Mouse (Mus musculus): Measurements from ENCODE around the gene Dlgap1.

Dlgap1 gene

DNA sequence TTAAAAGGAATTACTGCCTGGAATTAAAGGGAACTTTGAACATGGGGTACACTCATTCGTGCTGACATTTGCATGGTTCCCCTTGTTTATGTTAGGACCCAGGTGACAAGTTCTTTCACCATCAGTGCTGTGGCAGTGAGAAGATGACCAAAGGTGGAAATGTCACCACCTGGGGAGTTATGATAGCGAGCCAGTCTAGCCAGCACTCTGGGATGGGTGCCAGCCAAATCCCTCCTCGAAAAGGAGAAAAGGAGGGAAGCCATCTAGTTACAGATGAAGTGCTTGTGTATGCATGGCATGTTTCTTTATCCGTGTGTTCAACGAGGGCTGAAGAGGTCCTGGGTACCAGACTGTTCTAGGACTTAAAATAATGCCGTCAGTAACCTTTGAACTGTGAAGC is 643.3 kb downstream of the Dlgap1 start:
- no peak for DNase-seq (ENCODE audit: extremely low spot score, low read depth, low spot score)

DNA sequence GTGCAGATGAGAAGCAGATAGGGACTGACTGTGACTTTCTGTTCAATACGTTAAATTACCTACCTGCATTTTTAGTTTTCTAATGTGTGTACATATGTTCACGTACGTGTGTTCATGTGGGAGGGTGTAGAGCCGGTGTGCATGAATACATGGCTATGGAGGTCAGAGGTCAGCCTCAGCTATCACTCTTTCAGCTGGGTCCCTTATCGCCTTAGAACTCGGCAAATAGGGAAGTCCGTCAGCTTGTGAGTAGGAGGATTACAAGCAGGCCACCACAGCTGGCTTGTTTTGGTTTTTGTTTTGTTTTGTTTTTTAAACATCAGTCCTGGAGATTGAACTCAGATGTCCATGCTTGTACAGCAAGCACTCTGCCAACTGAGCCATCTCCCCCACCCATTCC is 645.0 kb downstream of the Dlgap1 start:
- DNase-seq (ENCODE audit: extremely low spot score, low read depth, low spot score), result no peak

GRCm38 (mm10) chr17:70614407-70615060 is 645.7 kb downstream of the Dlgap1 start:
- no peak for DNase-seq (ENCODE audit: extremely low spot score, low read depth, low spot score)

- no peak for DNase-seq (ENCODE audit: extremely low spot score, low read depth, low spot score)
Observed at GRCm38 (mm10) chr17:70622493-70622892, 653.6 kb downstream of the Dlgap1 start.

GRCm38 (mm10) chr17:70626396-70626795 is 657.5 kb downstream of the Dlgap1 start:
- no peak for DNase-seq (ENCODE audit: extremely low spot score, low read depth, low spot score)

GRCm38 (mm10) chr17:70626925-70627324 is 658.1 kb downstream of the Dlgap1 start:
- no peak for DNase-seq (ENCODE audit: extremely low spot score, low read depth, low spot score)

DNA sequence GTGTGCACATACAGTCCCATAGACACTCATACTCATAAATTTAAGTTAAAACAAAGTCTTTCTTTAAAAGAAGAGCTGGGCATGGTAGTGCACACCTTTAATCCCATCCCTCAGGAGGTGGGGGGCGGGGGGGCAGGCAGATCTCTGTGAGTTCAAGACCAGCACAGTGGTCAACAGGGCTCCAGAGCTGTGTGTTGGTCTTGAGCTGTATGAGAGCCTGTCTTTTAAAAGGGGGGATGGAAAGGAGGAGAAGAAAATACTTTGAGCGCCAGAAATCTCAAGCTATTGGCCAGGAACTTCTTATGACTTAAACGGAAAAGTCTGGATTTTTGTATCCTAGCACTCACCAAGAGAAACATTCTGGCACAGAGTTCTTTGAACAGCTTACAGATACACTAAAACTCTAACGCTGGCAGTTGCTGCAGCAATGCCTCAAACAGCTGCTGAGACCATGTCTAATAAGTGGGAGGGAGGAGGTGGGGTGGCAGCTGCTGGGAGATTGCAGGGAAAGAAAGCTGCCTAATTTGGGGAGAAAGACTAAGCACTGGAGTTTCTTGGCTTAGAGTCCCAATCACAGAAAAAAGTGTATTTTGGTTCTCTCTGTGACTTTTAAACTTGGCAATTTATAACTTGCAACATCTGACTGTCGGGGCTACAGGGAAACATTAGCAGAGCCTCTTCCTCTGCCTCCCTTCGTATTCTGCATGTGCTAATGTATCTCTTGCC is 660.9 kb downstream of the Dlgap1 start:
- DNase-seq (ENCODE audit: extremely low spot score, low read depth, low spot score), result no peak

GRCm38 (mm10) chr17:70633181-70633944 is 664.5 kb downstream of the Dlgap1 start:
- peak; percentile 41 for DNase-seq (ENCODE audit: extremely low spot score, low read depth, low spot score)

DNA sequence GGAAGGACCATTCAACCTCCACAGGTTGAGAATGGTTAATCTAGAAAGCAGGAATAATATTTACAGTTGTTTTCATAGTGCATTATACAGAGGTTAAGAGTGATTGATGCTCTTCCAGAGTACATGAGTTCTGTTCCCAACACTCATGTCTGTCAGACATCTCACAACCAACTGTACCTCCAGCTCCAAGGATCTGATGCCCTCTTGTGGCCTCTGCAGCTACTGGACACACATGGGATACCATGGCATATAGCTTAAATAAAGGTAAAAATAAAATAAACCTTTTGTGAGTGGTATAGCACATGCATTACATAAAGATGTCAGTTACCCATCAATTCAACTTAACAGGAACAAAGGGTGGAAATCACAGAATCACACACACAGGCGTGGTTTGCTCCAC is 674.3 kb downstream of the Dlgap1 start:
- DNase-seq (ENCODE audit: extremely low spot score, low read depth, low spot score), result no peak

- no peak for DNase-seq (ENCODE audit: extremely low spot score, low read depth, low spot score)
Observed at GRCm38 (mm10) chr17:70646641-70647040, 677.8 kb downstream of the Dlgap1 start.

DNA sequence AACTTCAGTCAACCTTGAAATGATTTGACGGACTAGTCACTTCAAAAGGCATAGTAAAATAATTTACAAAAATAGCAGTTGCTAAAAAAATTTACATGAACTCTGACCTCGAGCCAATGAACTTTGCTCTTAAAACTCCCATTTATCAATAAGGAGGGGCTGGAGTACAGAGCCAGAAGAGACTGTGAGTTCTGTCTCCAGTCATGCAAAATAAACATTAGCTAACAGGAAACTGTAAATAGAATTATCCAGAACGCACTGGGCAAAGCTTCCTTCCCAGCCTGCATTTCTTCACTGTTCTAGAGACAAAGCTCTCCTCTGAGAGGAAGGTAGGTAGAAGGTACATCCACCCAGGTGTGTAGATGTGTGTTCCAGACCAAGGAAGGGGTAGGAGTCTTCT is 692.5 kb downstream of the Dlgap1 start:
- DNase-seq (ENCODE audit: extremely low spot score, low read depth, low spot score), result no peak

GRCm38 (mm10) chr17:70663992-70664391 is 695.1 kb downstream of the Dlgap1 start:
- no peak for DNase-seq (ENCODE audit: extremely low spot score, low read depth, low spot score)

DNA sequence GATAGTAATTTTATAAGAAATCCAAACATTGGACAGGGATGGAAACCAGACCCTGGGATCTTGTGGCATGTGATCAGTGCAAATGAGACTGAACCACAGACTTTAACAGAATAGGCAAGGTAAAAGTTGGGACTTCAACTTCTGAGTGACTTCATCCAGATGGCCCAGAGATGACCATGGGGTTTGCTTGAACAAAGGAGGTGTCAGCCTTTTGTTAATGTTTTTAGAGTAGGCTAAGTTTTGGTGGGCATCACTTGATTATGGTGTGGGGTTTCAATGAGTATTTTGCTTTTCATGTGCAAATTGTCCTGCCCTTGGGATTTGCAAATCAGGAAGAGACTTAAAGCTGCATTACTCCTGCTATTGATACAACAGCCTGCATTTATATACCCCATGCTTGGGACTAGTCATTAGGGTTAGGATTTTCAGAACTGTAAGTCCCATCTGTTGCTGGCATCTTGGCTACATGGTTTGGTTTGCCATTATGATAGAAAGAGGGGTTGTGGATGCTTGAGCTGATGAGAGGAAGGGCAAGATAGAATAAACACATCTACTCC is 695.7 kb downstream of the Dlgap1 start:
- DNase-seq (ENCODE audit: extremely low spot score, low read depth, low spot score), result no peak

- no peak for DNase-seq (ENCODE audit: extremely low spot score, low read depth, low spot score)
Observed at GRCm38 (mm10) chr17:70673985-70674384, 705.1 kb downstream of the Dlgap1 start.

DNA sequence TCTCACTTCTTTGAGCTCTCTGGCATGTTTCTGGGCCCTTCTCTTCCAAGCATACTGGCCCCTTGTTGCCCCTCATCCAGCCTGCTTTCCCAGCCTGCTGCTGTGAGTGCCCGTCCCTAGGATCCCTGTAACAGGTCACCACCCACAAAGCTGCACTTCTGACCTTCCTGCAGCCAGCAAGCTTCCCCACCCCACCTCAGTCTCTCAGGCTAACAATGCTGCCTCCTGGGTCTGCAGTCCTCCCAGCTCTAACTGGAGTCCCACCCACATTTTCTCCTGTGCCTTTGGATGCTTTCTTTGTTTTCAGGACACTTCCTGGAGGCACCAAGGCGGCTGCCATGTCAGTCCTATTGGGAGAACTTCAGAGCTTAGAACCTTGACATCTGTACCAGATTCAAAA is 707.6 kb downstream of the Dlgap1 start:
- no peak for DNase-seq (ENCODE audit: extremely low spot score, low read depth, low spot score)

DNA sequence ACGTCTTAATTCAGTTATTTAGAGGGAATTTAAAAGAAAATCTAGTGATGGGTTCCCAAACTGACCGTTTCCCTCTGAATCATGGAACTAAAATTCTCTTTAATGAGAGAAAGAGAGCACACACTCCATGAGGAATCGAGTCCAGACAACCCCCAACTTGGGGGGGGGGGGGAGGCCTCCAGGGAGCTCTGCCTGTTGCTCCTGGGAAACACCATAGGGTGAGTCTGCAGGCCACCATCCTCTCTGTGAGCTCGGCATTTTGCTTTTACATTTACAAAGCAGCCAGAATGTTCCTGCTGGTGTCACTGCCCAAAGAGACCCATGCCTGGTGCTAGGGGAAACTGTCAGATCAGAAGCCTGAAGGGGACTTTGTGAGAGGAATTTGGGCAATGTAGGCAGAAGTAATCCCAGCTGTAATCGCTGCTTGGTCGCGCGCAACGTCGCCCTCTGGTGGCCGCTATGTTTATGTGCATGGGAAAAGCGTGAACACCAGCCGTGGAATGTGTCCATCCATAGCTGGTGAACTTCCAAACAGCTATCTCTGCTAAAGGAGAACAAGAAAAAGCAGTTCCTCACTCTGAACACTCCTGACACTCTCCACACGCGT is 714.8 kb downstream of the Dlgap1 start:
- DNase-seq (ENCODE audit: extremely low spot score, low read depth, low spot score), result peak; percentile 44

- no peak for DNase-seq (ENCODE audit: extremely low spot score, low read depth, low spot score)
Observed at GRCm38 (mm10) chr17:70690174-70690573, 721.3 kb downstream of the Dlgap1 start.

DNA sequence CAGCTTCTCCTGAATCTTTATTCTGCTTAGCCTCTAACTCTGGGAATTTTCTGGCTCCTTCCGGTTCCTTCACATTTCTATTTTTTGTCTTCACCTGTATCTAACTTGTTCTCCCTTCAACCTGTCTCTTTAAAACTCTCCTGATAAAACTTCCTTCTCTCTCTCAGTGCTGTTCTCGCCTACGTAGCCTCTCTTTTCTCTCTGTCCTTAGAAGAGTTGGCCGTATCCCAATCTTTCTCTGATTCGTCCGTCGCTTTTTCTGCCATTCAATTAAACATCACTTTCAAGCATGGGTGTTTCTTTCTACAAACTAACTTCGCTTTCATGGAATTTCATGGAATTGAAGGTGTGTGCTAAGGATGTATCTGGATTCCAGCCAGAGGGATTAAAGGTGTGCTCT is 721.7 kb downstream of the Dlgap1 start:
- DNase-seq (ENCODE audit: extremely low spot score, low read depth, low spot score), result no peak

DNA sequence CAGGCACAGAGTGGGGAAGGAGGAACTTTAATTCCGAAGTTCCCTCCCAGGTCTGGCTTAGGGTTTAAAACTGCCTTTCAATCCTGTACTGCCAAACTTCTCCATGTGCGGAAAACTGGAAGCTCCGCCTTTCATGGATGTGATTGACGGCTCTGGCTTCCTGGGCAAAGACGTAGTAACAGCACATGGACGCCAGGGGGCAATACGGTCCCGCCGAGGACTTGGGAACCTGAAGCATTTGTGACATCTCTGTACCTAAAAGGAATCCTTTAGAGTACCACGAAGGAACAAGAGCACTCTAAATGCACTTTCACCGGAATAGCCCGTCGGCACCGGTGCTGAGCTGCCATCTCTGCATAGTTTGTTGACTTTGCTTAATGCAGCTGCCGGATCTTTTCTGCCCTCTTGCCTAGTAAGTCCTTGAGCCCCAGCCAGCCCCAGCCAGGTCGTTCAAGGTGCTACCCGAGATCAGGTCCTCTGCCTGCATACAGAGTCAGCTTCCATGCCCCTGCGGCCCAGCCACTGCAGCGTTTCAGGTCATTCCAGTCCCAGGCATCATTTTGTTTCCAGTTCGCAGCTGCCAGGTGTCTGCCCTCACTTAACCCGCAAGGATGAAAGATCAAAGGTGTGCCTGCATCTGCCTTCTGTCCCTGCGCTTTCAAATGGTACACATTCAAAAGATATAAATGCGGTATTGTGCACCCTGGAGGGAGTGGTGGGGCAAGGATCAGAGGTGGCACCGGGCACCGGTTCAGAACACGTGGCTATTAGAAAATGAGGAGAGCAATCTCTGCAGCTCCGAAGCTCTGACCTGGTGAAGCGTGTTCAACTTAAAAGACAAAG is 738.3 kb downstream of the Dlgap1 start:
- peak; percentile 58 for DNase-seq (ENCODE audit: extremely low spot score, low read depth, low spot score)

- no peak for DNase-seq (ENCODE audit: extremely low spot score, low read depth, low spot score)
Observed at GRCm38 (mm10) chr17:70707819-70708140, 738.9 kb downstream of the Dlgap1 start.
